Mouse (Mus musculus) brown adipose tissue, adult 24 weeks (tissue): Measurements from ENCODE around the gene Snurf. TPM values are rescaled to one million over a fixed set of nuclear protein-coding genes. Genes with fewer than 3 reads are reported as not detected.

Source experiments
- H3K27ac ChIP-seq: fragments of 200-500 bp; replicated peaks from 2 replicates; pipeline ENCODE4 v1.5.1; 2012; ENCODE audit warnings: low read depth, mild to moderate bottlenecking, low read length
- H3K4me1 ChIP-seq: fragments of 200-500 bp; 2 replicates; pipeline ENCODE4 v1.6.1; 2012; ENCODE audit warnings: low read length, mixed read lengths; ENCODE audit not compliant: control insufficient read depth, insufficient read depth, insufficient read length
- H3K4me3 ChIP-seq: fragments of 200-500 bp; 2 replicates; pipeline ENCODE4 v1.5.1; 2012; ENCODE audit warnings: low read depth, mild to moderate bottlenecking, low read length, moderate library complexity; ENCODE audit not compliant: insufficient read depth
- polyA plus RNA-seq: library from polyadenylated mRNA; stranded (reverse); fragments of >200 nt; gene quantifications from 2 replicates; pipeline ENCODE4 v1.2.4, GENCODE M21; 2012; ENCODE audit not compliant: missing spikeins, insufficient read depth, insufficient read length

Snurf gene
- polyA plus RNA-seq: 31.3 and 45.5 TPM in 2 replicates

DNA sequence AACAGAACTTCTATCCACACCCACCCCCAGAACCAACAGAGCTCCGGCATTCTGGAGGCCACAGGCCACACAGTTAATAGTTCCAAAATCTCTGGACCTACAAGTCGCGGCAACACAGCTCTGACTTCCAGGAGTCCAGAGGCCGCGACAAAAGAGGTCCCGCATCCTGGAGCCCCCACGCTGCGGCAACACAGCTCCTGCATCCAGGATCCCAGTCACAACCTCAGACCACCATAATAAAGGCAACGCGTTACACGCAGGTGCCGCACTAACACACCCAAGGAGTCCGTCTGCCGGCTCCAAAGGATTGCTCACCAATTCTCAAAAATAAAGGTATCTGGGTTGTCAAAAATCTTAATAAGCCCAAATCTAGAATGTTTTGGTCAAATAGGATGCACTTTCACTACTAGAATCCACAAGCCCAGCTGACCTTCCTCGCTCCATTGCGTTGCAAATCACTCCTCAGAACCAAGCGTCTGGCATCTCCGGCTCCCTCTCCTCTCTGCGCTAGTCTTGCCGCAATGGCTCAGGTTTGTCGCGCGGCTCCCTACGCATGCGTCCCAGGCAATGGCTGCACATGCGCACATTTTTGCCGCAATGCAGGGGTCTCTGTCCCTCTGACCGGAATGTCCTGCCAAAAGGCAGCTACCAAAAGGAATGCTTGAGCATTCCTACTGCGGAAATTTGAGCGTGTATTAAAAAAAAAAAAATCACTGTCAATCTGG, at the start of gene Snurf, which contains the start of gene Gm38393:
Gene Snurf (minus strand): TSS at position 444 of the 725 bp plus-strand sequence.
Gene Gm38393 (minus strand): TSS at position 459 of the 725 bp plus-strand sequence.
- H3K4me1 ChIP-seq: no peaks in the 10 kb centered on the region
- peak within 1 kb of the TSS; percentile 66 for H3K4me3 ChIP-seq
- no peak within 1 kb of the TSS for H3K27ac ChIP-seq

DNA sequence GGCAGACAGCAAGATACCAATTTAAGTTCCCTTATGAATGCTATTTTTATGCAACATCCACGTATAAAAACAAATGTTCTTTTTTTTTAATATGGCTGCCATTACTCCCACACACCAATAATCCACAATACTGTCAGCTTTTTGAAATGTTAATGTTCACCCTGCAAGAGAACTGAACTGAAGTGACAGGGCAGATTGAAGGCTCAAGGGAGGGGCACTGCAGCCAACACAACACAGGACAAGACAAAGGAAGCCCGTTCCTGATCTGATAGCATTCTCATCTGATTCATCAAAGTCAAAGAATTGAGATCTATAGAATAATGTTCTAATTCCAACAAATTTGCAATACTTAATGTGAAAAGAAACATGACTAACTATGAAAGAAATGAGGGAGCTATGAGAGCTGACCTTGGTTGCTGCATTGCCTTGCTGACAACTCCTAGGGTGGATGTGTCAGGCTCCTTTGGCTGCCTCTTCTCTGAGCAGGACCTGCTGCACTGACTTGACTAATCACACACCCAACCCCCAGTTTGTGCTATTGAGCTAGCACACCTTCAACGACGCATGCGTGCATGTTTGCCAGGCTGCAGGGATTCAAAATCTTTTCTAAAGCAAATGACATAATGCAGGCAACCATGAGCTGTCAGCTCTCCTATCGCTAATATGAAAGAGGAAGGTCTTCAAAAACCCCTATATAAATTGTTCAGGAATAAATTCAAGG, 42.8 kb upstream of the Snurf start:
- H3K4me3 ChIP-seq: no peak overlapping the region
- H3K27ac ChIP-seq: no peak overlapping the region

GRCm38 (mm10) chr7:60013186-60013585, 8.3 kb upstream of the Snurf start:
- no peaks in the 10 kb centered on the region for H3K4me1 ChIP-seq
- H3K4me3 ChIP-seq: no peak overlapping the region
- no peak overlapping the region for H3K27ac ChIP-seq

More for the DNA sequence above, 42.8 kb upstream of the Snurf start:
- H3K4me1 ChIP-seq: no peaks in the 10 kb centered on the region

DNA sequence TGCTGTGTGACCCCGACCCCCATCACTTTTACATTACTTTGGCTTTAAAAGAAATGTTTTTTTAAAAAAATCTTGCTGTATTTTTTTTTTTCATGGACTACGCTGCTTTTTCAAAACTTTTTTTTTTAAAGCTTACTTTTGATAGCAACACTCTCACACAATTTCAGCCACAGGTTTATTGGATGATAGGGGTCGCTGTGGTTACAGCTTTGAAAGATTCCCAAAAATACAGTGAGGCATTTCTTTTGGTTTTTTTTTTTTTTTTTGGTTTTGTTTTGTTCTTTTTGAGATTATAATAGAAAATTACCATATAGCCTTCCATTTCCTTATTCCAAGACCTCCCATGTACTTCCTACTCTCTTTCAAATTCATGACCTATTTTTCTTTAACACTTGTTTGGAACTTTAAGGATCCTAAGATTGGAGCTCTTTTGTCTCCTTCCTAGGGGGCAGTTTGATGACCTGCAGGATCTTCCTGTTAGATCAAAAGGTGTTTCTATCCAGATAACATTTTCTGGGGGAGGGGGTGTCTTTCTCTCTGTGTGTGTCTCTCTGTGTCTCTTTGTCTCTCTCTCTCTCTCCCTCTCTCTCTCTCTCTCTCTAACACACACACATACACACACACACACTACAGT, 3.0 kb upstream of the Snurf start:
- no peak overlapping the region for H3K27ac ChIP-seq
- no peak overlapping the region for H3K4me3 ChIP-seq
- no peaks in the 10 kb centered on the region for H3K4me1 ChIP-seq

DNA sequence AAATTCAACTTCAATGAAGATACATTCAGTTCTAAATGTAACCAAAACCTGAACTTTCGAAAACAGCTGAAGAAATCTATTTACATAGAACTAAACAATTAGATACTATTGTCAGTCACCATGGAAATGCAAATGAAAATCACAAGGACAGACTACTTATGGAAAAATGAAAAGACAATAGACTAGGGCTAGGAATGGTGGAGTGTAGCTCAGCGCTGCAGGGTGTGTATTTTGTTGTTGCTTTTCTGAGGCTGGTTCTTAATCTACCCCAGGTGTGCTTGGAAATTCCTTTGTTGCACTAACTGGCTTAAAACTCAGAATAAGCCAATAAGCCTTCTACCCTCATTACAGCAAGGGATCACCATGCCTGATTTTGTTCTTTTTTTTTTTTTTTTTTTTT, 1.4 kb upstream of the Snurf start:
- Histone ChIP-seq H3K4me1 (no peaks in the 10 kb centered on the region), H3K4me3 (no peak overlapping the region), H3K27ac (no peak overlapping the region)

DNA sequence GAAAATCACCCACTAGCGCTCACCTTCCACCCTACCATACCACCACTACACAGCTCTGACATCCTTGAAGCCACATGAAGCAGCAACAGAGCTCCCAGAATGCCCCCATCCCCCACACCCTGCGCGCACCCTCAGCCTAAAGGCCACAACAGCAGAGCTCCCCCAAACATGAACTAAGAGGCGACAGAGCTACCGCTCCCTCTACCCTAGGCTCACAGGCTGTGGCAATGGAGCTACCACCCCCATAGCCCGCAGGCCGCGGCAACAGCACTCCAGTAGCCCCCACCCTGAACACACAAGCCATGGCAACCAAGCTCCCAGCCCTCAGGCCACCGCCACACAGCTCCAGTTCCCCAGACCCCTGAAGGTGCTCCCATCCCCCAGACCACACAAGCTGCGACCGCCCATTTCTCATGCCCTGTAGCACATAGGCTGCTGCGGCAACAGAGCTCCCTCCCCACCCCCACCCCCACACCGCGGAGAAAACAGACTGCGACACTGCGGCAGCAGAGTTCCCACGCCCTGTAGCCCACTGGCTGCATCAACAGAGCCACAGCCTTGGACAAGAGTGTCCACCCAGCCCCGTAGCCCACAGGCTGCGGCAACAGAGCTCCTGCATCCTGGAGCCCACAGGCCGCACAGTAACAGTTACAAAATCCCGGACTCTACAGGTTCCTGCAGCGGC, 786 bp downstream of the Snurf start:
- Histone ChIP-seq H3K4me1 (no peaks in the 10 kb centered on the region), H3K4me3 (peak overlapping the region; percentile 66), H3K27ac (no peak overlapping the region)

DNA sequence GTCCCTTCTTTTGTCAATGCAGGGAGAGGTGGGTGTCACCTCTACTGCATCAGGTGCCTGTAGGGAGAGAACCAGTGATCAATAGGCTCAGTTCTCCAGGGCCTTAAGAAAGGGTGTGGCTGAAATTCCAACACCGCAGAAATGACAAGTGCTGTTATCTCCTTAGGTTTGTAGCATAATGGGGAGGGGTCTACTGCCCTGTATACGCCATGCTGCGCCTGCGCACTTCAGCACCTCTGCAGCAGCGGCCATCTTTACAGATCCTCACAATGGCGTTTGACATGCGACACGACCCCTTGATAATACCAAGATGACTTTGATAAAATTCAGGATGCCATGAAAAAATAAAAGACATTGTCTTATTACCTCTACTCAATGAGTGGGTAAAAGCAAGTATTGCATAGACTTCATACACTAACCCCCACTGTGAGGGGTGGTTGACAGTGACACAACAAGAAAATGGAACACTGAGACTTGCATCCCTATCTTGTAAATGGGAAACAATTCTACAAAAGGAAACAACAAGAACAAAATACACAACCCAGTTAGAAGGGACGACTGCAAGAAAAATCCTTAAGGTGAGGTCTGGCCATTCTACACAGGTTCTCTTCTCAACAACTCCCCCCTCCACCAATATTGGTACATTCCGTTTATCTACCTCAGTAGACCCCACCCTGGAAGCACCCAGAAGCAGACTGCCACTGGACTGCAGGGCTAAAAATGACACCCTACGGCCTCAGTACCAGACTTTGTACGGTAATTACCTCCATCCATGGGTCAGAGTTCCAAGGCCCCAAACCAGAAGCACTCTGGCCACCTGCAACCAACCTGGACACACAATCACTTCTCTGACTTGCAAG, 1.6 kb downstream of the Snurf start:
- Histone ChIP-seq H3K4me1 (no peaks in the 10 kb centered on the region), H3K27ac (no peak overlapping the region), H3K4me3 (peak overlapping the region; percentile 66)

DNA sequence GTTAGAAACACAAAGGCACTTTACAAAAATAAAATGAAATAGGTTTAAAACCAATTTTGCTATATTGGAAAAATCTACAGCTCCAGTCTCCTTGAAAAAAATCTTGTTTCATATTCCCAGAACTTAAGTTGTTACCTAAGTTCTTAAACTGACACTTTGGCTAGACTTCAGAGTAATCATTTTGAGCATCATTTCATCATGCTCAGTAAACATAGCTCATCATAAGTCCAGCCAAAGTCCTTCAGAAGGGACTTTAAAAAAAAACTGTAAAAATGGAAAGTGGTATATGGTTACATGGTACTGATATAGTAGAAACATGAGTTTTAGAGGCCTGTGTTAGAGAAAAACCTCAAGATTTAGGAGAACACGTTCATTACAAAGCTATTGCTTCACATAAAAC, 26.2 kb downstream of the Snurf start:
- Histone ChIP-seq H3K27ac (no peak overlapping the region), H3K4me1 (no peaks in the 10 kb centered on the region), H3K4me3 (no peak overlapping the region)

Other genes with a start within 250 kb of the Snurf start
- 0.28 and 0.38 TPM in 2 replicates for gene Gm38393, start within 50 bp of the Snurf start, polyA plus RNA-seq
- 30.8 and 39.9 TPM in 2 replicates for gene Snrpn, start 135.2 kb upstream of the Snurf start, polyA plus RNA-seq